Mouse (Mus musculus): Measurements from ENCODE around the gene Hsd17b7.

The Hsd17b7 gene

DNA sequence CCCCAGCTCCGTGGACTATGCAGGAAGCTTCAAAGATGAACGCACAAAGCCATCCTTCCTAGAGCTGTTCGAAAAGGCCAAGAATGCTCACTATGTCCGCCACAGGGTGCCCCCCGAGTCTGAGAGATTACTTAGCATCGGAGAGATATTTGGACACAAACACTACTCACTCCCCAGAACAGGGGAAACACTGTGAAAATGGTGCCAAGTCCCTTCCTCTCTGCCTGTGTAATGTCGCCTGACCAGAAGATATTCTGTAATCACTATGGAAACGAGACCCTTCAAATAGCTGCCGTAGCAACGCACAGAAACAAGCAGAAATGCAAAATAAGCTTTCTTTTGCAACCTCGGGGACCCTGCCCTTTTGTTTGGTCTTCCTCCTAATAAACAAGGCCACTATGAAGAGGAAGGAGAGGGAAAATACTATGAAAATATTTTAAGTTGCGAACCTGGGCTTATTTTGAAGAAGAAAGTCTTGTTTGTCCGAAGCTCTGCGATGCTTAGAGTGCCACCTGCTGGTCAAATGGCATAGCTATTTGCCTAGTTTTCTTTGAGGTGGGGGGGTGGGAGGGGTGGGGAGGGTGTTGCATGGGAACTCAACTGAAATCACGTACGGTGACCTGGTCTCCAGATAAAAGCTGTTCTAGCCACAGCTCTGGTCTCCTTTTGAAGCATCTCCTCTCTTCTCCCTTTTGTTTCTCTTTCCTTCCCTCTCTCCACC lies 34.9 kb downstream of the Hsd17b7 start:
- CTCF ChIA-PET, result no interaction called here

DNA sequence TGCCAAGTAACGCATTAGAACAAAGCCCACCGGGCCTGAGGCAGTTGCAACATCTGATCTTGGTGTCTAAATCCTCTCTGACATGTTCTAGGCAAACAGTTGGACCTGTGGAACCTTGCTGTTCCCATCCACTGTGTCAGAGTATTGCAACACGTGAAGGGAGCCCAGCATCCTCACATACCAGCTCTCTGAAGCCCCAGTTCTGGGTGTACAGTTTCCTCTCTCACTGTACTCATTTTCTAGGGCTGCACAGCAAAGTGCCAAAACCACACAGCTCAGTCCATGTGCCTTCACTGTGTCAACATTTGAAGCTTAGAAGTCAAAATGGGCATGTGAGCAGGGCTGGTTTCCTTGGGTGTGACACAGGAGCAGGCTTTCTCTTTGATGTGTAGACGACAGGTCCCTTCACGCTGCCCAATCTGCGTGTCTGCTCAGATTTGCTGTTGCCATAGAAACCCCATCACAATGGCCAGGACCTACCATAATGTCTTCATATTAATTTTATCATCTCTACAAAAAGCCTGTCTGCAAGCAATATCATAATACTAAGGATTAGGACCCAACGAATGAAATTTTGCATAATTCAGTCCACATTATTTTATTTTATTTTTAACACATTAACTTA lies 36.8 kb downstream of the Hsd17b7 start:
- CTCF ChIA-PET, result no interaction called here

DNA sequence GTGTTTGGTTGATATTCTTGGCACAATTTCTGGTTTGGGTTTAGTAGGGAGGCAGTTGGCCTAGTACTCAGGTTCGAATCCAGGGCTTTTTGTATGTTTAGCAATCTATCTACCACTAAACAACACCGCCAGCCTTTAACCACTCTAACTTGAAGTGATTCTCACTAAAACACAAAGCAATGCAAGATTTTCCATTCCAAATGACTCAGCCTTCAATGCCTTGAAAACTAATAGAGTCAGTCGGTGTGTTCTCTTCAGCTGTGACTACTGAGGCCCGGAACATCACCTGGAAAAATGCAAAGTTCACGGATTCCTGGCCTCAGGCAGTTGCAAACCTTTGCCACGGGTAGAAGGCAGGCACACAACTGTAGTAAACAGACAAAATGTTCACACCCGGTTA lies 37.3 kb downstream of the Hsd17b7 start:
- CTCF ChIA-PET, result no interaction called here

DNA sequence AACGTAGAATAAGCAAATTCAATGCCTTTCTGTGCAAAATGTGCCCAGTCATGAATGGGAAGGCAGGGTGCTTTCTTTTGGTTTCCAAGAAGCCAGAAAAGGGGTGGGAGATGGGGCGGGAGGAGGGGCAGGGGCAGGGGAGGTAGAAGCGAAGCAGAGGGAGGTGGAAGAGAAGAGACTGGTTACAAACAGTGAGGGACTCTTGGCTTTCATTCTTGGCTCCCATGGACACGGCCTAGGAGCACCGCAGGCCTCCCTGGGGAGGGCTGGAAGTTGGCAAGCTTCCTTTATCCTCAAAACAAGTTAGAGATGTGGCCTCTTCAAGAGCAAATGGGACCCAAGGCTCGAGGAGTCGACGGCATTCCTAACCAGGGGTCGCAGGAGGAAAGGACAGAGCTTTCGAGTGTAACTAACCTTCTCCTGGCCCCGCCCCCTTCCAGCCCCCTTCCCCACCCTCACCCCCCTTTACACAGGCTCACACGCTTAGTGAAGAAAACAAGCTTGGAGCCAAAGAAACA lies 40.5 kb downstream of the Hsd17b7 start, which contains the start of gene Ccdc190:
Ccdc190 (plus strand) TSS at position 195 of the 518 bp plus-strand sequence.
- CTCF ChIA-PET, result interaction anchor here (1.0 kb wide), 1 partner anchor 11 kb away, joined by 3 read pairs; no protein-coding TSS in a partner anchor

DNA sequence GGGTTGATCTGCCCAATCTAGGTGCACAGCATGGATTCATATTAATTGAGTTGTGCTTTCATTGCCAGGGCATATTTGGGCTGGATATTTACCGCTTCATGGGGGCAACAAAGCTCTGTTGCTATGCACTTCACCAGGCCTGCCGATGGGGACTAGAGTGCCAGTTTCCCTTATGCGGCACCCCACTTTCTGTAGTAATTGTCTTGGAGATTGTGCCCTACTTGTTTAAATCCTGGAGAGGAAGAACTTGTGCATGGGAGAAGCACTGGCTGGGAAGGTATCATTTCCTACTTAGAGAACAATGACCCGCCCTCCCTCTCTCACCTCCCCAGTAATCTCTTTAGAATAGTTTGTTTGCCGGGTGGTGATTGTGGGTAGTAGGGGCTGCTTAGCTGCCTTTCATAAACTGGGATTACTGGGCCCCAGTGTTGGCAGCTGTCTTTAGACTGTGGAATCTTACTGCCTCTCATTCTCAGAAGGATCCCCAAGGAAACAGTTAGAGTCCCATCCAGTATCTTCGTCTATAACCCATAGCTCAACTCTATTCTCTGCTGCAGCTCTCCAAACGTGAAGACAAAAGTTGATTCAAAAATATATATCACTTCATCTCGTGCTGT lies 41.2 kb downstream of the Hsd17b7 start:
- CTCF ChIA-PET, result interaction anchor here (1.0 kb wide), 1 partner anchor 12 kb away, joined by 3 read pairs; no protein-coding TSS in a partner anchor

DNA sequence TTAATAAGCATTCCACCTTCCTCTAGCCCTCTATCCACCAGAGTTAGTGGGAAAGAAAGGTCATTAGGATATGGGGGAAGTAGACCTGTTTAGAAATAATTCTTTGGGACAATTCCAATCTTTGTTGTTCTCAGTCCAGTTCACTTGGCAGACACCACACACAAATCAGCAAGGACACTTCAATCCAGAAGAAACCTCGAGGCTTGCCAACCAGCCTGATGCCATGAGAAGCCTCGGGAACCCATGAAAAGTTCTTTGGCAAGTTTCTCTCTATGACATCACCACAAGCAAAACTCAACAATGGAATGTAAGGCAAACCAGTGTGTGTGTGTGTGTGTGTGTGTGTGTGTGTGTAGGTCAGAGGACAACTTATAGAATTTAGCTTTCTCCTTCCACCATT lies 44.5 kb downstream of the Hsd17b7 start:
- CTCF ChIA-PET, result no interaction called here

DNA sequence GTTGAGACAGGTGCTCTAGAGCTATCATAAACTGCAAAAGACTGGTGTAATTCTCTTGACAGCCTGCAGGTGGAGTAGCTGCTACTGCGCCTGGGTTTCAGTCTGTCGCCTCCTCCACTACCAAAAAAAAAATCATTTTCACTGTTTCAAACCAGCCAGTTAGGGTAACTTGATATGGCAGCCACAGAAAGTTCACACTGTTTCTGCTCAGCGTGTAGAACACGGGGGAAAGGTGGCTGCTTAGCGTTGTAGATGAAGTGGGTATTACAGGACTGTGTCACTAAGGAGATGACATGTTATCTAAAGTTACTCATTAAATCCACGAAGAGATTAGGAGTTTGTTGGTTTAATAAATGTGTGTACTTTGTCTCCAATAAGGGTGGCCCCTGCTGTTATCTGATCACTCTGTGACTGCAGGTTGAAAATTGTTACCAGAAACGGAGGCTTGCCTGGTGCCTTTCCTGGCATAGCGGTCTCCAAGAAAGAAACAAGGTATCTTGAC lies 47.3 kb downstream of the Hsd17b7 start:
- CTCF ChIA-PET, result no interaction called here

DNA sequence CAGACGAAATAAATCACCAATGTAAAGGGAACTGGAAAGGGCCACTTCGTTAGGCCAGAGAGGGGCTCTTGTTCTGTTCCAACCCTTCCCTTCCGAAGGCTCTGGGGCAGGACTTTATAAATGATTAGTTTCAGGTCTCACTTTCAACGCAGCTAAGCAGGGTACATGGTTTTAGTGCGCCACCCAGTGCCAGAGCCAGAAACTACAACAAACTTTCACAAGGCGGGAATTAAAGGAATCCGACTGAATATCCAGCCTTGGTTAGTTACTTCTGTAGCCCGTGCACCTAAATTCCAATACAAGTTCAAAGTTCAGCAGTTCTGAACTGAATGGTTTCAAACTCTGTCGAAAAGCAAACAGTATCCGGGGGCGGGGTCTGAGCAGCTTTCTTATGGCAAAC lies 49.8 kb downstream of the Hsd17b7 start:
- CTCF ChIA-PET, result no interaction called here

DNA sequence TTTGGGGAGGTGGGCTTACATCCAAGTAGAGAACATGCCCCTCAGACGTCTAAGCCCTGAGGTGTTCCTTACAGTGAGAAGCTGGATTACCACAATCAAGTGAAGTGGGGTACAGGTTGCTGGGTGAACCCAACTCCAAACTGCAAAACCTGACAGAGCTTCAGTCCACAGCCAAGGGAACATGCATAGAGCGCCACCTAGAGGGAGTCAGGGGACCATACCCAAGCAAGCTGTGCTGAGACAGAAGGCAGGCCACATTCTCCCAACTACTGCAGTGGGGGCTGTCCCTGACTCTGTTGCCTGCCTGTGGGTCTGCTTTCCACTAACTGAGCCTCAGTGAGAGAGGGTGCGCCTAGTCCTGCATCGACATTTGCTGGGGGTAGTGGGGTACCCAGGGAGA lies 51.0 kb downstream of the Hsd17b7 start:
- CTCF ChIA-PET, result interaction anchor here (0.6 kb wide), 1 partner anchor 293 kb away, joined by 3 read pairs; no protein-coding TSS in a partner anchor

DNA sequence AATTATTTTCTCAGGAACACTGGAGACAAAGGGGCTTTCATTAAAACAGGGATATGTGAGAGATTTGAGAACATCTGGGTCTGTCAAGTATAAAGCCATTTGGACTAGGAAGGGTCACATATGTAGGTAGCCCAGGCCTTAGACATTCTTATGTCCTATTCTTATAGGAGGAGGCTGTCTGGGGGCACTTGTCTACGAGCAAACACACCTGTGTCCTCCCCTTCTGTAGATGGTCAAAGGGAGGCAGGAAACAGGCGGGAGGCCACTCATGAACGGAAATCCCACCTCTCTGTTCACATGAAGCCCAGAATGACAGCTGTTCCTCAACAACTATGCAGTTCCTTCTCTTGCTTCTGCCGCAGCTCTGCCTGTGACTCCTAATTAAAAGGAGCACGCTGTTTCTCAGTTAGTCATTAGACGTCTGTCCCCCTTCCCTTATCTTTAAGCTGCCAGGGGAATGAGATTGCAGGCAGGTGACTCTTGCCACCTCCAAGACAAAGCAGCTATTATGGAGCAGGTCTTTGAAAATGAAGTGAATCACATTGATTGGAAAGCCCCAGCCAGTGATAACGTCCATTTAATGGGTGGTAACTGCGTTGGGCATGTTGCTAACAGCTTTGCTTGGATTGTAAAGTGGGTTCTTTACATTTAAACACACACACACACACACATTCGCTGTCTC lies 51.8 kb downstream of the Hsd17b7 start:
- CTCF ChIA-PET, result no interaction called here

DNA sequence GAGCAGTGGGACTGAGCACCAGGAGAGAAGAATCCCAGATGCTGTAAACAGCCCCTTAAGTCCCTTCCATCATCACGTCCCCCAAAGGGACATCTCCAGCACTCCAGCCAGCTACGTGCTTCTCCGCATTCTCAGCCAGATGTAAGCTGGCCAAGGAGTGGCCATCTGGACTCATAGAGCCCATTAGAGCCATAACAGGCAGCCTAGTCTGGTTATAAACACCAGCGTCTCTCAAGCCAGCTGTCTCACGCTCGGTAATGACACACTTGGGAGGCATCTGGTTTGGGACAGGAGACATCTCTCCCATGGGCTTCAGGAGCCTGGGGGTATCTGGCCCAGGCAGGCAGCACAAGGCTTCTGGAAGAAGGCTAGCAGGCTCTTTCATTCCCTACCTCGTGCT lies 52.4 kb downstream of the Hsd17b7 start:
- CTCF ChIA-PET, result no interaction called here

DNA sequence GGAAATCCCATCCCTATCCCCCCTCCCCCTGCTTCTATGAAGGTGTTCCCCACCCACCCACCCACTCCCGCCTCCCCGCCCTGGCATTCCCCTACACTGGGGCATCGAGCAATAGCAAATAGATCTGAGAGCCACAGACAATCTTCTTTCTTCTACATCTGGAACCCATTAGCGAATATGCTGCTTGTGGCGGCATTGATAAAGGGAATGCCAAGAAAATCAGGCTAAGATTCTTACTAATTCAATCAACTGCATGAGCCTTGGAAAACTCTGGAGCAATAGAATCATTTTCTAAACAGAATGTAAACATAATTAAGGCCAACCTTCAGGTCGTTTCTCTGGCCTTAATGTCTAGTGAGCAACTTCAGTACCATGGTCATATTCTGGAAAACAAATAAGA lies 57.5 kb downstream of the Hsd17b7 start:
- CTCF ChIA-PET, result no interaction called here

DNA sequence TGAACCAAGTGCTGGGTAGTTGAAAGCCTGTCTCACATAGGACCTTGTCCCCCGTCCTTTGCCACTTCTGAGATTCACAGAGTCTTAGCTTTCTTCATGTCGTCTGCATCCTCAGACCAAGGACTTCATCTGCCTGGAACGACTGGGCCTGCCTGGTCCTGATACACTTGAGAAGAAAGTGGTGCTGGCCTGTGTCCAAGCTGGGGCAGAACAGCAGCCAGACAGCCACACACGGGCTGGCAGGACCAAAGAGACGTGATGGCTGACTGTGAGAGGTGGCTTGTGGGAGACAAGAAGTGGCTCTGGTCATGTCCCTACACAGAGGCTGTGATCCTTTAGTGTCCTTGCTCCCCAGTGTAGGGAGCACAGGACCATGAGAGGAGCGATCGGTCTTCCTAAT lies 58.3 kb downstream of the Hsd17b7 start:
- CTCF ChIA-PET, result no interaction called here

DNA sequence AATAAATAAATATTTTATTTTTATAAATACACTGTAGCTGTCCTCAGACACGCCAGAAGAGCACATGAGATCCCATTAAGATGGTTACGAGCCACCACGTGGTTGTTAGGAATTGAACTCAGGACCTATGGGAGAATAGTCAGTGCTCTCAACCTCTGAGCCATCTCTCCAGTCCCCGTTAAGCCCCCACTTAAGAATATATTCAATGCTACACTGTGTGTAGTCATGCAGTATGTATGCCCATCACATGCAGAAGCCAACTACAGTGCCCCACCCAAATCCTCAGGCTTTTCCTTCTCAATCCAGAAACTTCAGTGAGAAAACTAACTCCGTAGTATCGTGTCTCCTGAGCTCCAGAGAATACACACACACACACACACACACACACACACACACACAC lies 59.4 kb downstream of the Hsd17b7 start:
- CTCF ChIA-PET, result no interaction called here

DNA sequence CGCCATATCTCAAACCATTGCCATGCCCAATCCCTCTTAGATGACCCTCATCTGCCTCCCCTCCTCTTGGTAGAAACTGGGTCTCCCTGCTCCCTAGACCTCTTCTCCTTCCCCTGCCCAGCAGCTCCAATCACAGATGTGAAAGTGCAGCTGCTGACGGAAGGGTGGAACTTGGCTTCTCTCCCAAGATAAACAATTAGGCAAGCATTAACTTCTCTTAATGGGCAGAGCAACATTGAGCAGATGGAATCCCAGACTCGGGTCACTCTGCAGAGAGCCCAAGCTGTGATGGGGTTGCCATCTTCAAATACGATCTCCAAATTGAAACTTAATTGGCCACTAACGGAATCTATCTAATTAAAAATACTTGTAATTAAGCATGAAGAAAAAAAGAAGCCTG lies 59.9 kb downstream of the Hsd17b7 start:
- CTCF ChIA-PET, result no interaction called here

DNA sequence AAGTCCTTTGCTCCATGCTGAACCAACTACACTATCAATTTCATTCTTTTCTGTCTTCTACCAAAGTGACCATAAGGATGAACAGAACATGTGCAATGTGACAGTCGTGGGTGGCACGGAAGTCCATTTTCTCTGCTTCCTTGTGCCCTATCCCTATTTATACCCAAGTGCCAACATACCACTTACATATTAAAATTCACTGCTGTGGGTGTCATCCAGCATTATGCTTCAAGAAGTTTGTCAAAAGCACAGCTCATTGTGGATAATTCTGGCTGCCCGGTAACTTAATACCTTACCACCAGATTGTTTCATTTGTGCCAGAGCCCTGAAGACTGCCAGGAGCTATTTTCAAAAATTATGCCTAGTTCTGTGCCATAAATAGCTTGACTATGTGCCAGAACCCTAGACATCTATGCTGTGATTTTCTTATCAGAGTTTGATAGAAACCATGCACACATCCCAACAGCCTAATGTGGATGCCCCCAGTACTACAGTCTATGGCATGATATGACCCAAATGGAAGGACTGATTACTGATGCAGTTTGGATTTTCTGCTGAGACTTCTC lies 68.2 kb downstream of the Hsd17b7 start:
- CTCF ChIA-PET, result no interaction called here
